Mouse (Mus musculus): ENCODE data around the gene Kcnab3.

DNA sequence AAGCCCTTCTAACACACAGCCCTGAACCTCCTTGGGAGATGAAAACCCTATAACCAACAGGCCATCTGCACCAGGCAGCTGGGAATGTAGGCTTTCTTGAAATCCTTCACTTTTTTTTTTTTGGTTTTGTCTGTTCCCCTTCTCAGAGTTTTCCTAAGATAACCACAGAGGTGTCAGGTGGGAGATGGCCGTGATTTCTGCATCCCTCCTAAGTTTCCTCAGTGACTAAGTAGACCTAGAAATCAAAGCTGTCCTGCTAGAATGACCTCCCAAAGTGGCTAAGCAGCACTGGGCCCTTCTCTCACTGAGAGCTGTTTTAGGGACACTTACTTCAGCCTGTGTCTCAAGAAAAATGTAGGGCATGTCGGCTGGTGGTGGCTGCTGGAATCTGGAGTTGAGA is 28.3 kb upstream of the Kcnab3 start:
- TF ChIP-seq GATA1 (IDR thresholded peaks at IDR 0.05; ENCODE audit: low read length) (no peak), TAL1 (IDR thresholded peaks at IDR 0.05; ENCODE audit: low read length) (no peak)

Measured in erythroblast, embryonic 14.5 days (primary cell).